Mouse (Mus musculus): ENCODE results near the gene Htr6.

Htr6 gene

GRCm38 (mm10) chr4:139043600-139043999 is 31.8 kb downstream of the Htr6 start:
- DNase-seq = no peak

GRCm38 (mm10) chr4:139042611-139043010 is 32.8 kb downstream of the Htr6 start:
- DNase-seq = no peak

- no peak for DNase-seq
Observed at GRCm38 (mm10) chr4:139040084-139040839, 35.1 kb downstream of the Htr6 start.

GRCm38 (mm10) chr4:139037795-139038607 is 37.4 kb downstream of the Htr6 start:
- DNase-seq = no peak

- DNase-seq = no peak
Observed at GRCm38 (mm10) chr4:139035799-139036198, 39.6 kb downstream of the Htr6 start.

- no peak for DNase-seq
Observed at GRCm38 (mm10) chr4:139034942-139035341, 40.4 kb downstream of the Htr6 start.

- DNase-seq = no peak
Observed at GRCm38 (mm10) chr4:139034540-139034939, 40.8 kb downstream of the Htr6 start.

- no peak for DNase-seq
Observed at GRCm38 (mm10) chr4:139034010-139034367, 41.4 kb downstream of the Htr6 start.

- no peak for DNase-seq
Observed at GRCm38 (mm10) chr4:139033263-139034009, 41.9 kb downstream of the Htr6 start.

GRCm38 (mm10) chr4:139032521-139032920 is 42.8 kb downstream of the Htr6 start:
- no peak for DNase-seq

- DNase-seq = no peak
Observed at GRCm38 (mm10) chr4:139030675-139031074, 44.7 kb downstream of the Htr6 start.

- DNase-seq = no peak
Observed at GRCm38 (mm10) chr4:139024379-139024778, 51.0 kb downstream of the Htr6 start.

GRCm38 (mm10) chr4:139020385-139020784 is 55.0 kb downstream of the Htr6 start:
- no peak for DNase-seq

- no peak for DNase-seq
Observed at GRCm38 (mm10) chr4:139019413-139019812, 56.0 kb downstream of the Htr6 start.

- DNase-seq = no peak
Observed at GRCm38 (mm10) chr4:139018976-139019375, 56.4 kb downstream of the Htr6 start.

GRCm38 (mm10) chr4:139018388-139018787 is 57.0 kb downstream of the Htr6 start:
- no peak for DNase-seq

GRCm38 (mm10) chr4:139014793-139015192 is 60.6 kb downstream of the Htr6 start:
- no peak for DNase-seq

- DNase-seq = no peak
Observed at GRCm38 (mm10) chr4:139013281-139013680, 62.1 kb downstream of the Htr6 start.

GRCm38 (mm10) chr4:139011201-139011702 is 64.1 kb downstream of the Htr6 start:
- DNase-seq = no peak
